Mouse (Mus musculus) adrenal gland (tissue): ENCODE data around the gene Bpifb5.
"Not testable (repeated sequence)": the region's sequence is repeated elsewhere in the genome, so short reads cannot be mapped to it uniquely, and the experiment has no call there.

Source experiments
- intact Hi-C: fragments of 180-260 bp; cut with DNase I; formaldehyde crosslinking; loops from one replicate; pipeline ENCODE4 v1.15.1; 2025

The Bpifb5 gene

DNA sequence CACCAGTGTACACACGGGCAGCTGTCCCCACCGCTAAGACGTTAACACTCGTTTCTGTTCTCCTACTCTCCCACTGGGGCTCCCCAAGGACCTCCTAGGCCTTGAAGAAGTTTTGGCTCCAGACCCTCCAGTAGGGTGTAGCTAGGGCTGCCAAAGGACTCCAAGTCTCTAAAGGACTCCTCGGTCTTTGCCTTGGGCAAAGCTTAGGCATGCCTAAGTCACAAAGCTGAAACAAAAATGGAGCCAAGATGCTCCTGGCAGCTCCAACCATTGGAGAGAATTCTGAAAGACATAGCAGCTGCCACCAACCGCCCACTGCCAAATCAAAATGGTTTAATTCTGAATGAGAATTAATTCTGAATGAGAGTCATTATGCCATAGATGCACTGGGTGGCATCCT lies 9.9 kb downstream of the Bpifb5 start:
- intact Hi-C loops = no loop called here

DNA sequence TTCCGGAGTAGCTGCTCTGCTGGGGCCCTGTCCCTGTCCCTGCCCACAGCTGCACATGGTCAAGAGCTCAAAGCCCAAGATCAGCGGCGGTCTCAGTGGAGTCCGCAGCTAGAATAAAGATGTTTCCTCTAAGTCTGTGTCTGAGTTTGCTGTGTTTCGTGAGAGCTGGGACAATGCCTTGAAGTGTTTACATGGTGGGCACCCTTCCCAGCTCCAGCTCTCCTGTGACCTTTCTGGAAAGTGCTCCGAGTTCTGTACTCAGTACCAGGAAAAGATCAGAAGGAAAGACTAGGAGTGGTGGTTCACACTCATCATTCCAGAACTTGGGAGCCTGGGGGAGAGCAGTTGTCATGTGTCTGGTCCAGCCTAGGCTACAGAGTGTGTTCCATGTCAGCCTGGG lies 17.2 kb downstream of the Bpifb5 start:
- intact Hi-C loops = no loop called here

DNA sequence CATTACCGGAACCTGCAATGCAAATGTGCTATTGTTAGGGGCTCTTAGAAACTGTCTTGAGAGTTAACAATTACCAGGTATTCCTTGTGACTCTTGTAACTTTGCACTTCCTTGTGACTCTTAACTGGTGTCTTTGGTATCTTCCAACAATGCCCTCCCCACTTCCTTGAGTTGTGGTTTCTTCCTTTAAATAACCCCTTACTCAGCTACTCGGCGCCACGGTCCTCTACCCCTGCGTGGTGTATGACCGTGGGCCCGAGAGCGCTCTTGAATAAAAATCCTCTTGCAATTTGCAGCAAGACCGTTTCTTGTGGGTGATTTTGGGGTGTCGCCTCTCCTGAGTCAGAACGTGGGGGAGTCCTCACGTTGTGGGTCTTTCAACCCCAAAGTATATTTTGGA lies 19.2 kb downstream of the Bpifb5 start:
- intact Hi-C loops = not testable (repeated sequence)

DNA sequence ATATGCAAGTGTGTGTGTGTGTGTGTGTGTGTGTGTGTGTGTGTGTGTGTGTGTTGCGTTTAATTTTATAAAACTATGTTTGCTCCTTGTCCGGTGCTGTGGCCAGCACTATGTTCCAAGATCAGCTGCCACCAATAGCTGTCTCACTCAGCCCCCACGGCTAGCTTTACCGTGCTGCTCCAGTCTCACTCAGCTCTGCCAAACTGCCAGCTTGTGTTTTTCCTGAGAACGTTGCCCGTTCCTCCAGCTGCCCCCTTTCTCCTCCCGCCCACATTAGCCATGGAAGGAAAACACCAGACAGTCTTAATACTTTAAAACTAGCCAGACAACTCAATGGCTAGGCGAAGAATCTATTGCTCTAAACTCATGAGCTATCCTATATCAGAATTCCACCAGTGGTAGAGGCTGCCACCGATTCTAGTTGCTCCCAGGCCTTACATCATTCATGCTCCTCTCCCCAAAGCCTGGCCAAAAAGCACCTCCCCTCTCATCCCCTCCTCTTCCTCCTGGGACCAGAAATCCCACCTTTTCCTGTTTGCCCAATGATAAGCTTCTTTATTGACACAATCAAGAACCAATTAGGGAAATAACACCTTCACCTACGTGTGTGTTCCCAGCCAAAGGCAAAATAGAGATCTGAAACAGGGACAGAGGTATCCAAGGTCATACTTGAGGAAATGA lies 20.0 kb downstream of the Bpifb5 start:
- intact Hi-C loops = no loop called here

DNA sequence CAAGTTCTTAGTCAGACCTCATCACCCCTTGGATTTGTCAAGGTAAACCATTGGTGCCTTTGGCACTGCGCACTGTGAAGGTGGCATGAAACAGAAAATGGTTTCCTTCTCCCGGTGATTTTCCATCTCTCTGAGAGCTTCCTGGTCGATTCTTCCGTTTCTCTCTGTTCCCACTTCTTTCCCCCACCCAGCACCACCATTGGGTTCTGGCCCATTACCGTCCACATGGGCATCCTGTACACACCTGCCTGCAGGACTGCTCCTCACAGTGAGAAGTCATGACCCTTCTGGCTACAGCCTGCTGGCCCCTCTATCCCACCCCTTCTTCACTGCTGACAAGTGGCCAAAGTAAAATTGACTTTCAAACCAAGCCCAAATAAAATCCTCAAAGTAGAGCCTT lies 21.8 kb downstream of the Bpifb5 start:
- intact Hi-C loops = no loop called here

DNA sequence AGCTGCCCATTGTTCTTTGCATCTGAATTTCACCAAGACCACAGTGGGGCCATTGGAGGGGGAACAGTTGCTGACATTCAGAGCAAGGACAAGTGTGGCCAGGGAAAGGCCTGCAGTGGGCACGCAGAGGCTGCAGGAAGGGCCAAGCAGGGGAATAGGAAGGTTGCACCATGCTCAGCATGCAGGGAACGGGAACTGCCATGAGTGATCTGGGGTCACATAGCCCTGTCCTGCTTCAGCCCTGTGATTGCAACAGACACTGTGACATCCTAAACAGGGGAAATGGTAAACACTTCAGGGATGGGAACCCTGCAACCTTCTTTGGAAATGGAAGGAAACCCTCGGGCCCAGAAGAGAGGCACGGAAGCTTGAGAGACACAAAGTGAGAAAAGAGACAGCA lies 31.7 kb downstream of the Bpifb5 start:
- intact Hi-C loops = not testable (repeated sequence)

DNA sequence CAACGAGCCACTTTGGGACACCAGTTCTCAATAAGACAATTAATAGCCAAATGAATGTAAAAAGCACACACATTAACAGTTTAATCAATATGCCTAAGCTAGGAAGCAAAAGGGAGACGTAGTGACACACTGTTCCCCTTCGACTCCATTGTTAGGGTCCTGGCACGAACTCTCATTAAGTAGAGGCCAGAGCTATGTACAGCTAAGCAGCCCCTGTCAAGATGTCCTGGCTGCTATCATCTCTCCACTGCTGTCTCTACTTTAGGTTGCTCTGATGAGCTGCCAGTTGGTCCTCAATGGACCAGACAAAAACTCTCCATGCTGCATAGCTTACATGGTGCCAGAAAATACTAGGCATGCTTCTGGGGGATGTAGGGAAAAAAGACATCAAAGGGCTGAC lies 32.2 kb downstream of the Bpifb5 start:
- intact Hi-C loops = no loop called here

DNA sequence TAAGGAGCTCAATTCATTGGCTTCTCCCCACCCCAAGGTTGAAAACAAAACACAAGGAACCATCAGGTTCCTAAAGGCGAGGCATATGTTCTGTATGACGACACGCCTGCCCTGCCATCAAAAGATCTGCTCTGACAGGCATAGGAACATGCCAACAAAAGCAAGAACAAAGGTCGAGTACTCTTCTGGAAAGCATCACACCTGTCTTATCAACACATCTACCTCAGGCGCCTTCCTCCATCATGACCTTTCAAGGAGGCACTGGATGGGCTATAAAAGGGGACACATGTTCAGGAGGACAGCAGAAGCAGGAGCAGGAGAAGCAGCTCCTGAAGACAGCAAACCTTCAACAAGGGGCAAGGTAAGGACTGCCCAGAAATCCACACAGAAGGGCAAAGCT lies 34.0 kb downstream of the Bpifb5 start, which contains the start of gene Bpifb9a:
Gene Bpifb9a, plus strand, starts transcription at position 301 of the 400 bp plus-strand sequence.
- intact Hi-C loops = not testable (repeated sequence)

DNA sequence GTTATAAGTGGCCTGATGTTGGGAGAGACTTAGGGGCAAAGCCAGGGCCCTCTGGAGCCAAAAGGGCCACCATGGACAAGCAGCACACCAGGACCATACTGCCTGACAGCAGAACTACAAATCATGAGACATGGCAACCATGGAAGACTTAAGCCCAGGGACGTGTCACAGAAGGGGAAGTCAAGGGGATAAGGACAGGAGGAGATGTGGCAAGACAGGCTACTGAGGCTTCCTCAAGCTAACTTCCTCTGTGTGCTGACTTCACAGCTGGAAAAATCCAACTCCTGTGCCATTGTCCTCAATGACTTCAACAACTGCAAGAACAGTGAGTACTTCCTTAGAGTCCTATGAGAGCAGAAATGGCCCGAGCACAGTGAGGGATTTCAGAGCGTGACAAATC lies 40.9 kb downstream of the Bpifb5 start:
- intact Hi-C loops = not testable (repeated sequence)
